Mouse (Mus musculus) MEL (cell line): ENCODE results near the gene Gm49366. TPM values are rescaled to one million over a fixed set of nuclear protein-coding genes. Genes with fewer than 3 reads are reported as not detected.
"Not testable (repeated sequence)": the region's sequence is repeated elsewhere in the genome, so short reads cannot be mapped to it uniquely, and the experiment has no call there.

Experiments
- DNase-seq: peaks from one replicate; pipeline ENCODE4 v3.0.0; 2011; ENCODE audit warnings: low read depth, low spot score
- H3K27ac ChIP-seq: 2 replicates; pipeline ENCODE4 v1.5.1; 2012; ENCODE audit warnings: low read depth, mild to moderate bottlenecking, control low read depth, low read length, moderate library complexity; ENCODE audit not compliant: control insufficient read depth
- H3K27me3 ChIP-seq, 2 experiments: fragments of 150-350 bp in 1 of 2; sonication (generic) in 1 of 2; 2 replicates each; pipeline ENCODE4 v1.6.1; 2012; ENCODE audit warnings: low read length in 2 of 2, mild to moderate bottlenecking in 2 of 2, improper control_type of control experiment in 1 of 2, moderate library complexity in 1 of 2; ENCODE audit not compliant: insufficient read depth in 2 of 2, control insufficient read depth in 1 of 2
- H3K36me3 ChIP-seq, 2 experiments: 2 replicates each; pipeline ENCODE4 v1.6.1; 2012 to 2014; ENCODE audit warnings: low read length in 2 of 2, improper control_type of control experiment in 1 of 2, inconsistent platforms in 1 of 2, mild to moderate bottlenecking in 1 of 2; ENCODE audit not compliant: insufficient read depth in 2 of 2, control insufficient read depth in 1 of 2
- H3K4me1 ChIP-seq, 2 experiments: fragments of 150-350 bp in 1 of 2; sonication (generic) in 1 of 2; 2 replicates each; pipeline ENCODE4 v1.6.1; 2012; ENCODE audit warnings: low read length in 2 of 2, improper control_type of control experiment in 1 of 2, mild to moderate bottlenecking in 1 of 2; ENCODE audit not compliant: insufficient read depth in 2 of 2, control insufficient read depth in 1 of 2
- H3K4me3 ChIP-seq, 2 experiments: fragments of 150-350 bp in 1 of 2; sonication (generic) in 1 of 2; 2 replicates each; pipeline ENCODE4 v1.5.1; 2012; ENCODE audit warnings: low read depth in 2 of 2, low read length in 2 of 2, mild to moderate bottlenecking in 2 of 2, moderate library complexity in 2 of 2, control low read depth in 1 of 2, improper control_type of control experiment in 1 of 2; ENCODE audit not compliant: control insufficient read depth in 1 of 2, insufficient read depth in 1 of 2
- H3K79me2 ChIP-seq: 2 replicates; pipeline ENCODE4 v1.6.1; 2012; ENCODE audit warnings: mild to moderate bottlenecking, low read length, moderate library complexity; ENCODE audit not compliant: control insufficient read depth, poor library complexity, insufficient read depth
- H3K9ac ChIP-seq: 2 replicates; pipeline ENCODE4 v1.6.1; 2012; ENCODE audit warnings: low read depth, mild to moderate bottlenecking, control low read depth, low read length, moderate library complexity; ENCODE audit not compliant: control insufficient read depth, poor library complexity, severe bottlenecking
- H3K9me3 ChIP-seq: fragments of 150-350 bp; sonication (generic); replicated peaks from 2 replicates; pipeline ENCODE4 v1.6.1; 2012; ENCODE audit warnings: mild to moderate bottlenecking, low read length, improper control_type of control experiment, moderate library complexity; ENCODE audit not compliant: insufficient read depth
- BHLHE40 ChIP-seq: IDR thresholded peaks from 2 replicates; pipeline ENCODE4 v1.6.1; 2012; ENCODE audit warnings: low read depth, mild to moderate bottlenecking, inconsistent platforms, low read length, improper control_type of control experiment, borderline replicate concordance
- CHD1 ChIP-seq: IDR thresholded peaks from 2 replicates; pipeline ENCODE4 v1.6.1; 2012; ENCODE audit warnings: low read depth, mild to moderate bottlenecking, inconsistent platforms, low read length, improper control_type of control experiment
- CHD2 ChIP-seq: IDR thresholded peaks from 2 replicates; pipeline ENCODE4 v1.6.1; 2011; ENCODE audit warnings: low read length, improper control_type of control experiment
- E2F4 ChIP-seq: IDR thresholded peaks from 2 replicates; pipeline ENCODE4 v1.6.1; 2011; ENCODE audit warnings: low read depth, low read length, improper control_type of control experiment, borderline replicate concordance
- EP300 ChIP-seq, 2 experiments: IDR thresholded peaks; 2 replicates each; pipeline ENCODE4 v1.6.1; 2011; ENCODE audit warnings: improper control_type of control experiment in 2 of 2, low read length in 2 of 2, low read depth in 1 of 2, mild to moderate bottlenecking in 1 of 2
- GABPA ChIP-seq: IDR thresholded peaks from 2 replicates; pipeline ENCODE4 v1.6.1; 2012; ENCODE audit warnings: low read depth, mild to moderate bottlenecking, inconsistent platforms, low read length, improper control_type of control experiment, moderate library complexity
- HCFC1 ChIP-seq: IDR thresholded peaks from 2 replicates; pipeline ENCODE4 v1.6.1; 2012; ENCODE audit warnings: low read depth, mild to moderate bottlenecking, inconsistent platforms, low read length, improper control_type of control experiment, moderate library complexity
- MAX ChIP-seq: IDR thresholded peaks from 2 replicates; pipeline ENCODE4 v1.6.1; 2011; ENCODE audit warnings: low read length, improper control_type of control experiment
- MAZ ChIP-seq: IDR thresholded peaks from 2 replicates; pipeline ENCODE4 v1.6.1; 2012; ENCODE audit warnings: low read depth, mild to moderate bottlenecking, inconsistent platforms, low read length, improper control_type of control experiment
- MYB ChIP-seq: IDR thresholded peaks from 2 replicates; pipeline ENCODE4 v1.6.1; 2011; ENCODE audit warnings: mild to moderate bottlenecking, low read depth, low read length, improper control_type of control experiment
- NRF1 ChIP-seq: IDR thresholded peaks from 2 replicates; pipeline ENCODE4 v1.6.1; 2014; ENCODE audit warnings: low read depth, mild to moderate bottlenecking, inconsistent platforms, low read length, improper control_type of control experiment, moderate library complexity; ENCODE audit not compliant: poor library complexity, insufficient read depth, severe bottlenecking
- POLR2AphosphoS5 ChIP-seq: IDR thresholded peaks from 2 replicates; pipeline ENCODE4 v1.6.1; 2012; ENCODE audit warnings: low read depth, borderline replicate concordance, mild to moderate bottlenecking, inconsistent platforms, low read length, moderate library complexity, mixed read lengths
- RAD21 ChIP-seq: IDR thresholded peaks from 2 replicates; pipeline ENCODE4 v1.6.1; 2011; ENCODE audit warnings: mild to moderate bottlenecking, low read depth, low read length, improper control_type of control experiment
- TCF12 ChIP-seq: IDR thresholded peaks from 2 replicates; pipeline ENCODE4 v1.6.1; 2014; ENCODE audit warnings: low read depth, mild to moderate bottlenecking, inconsistent platforms, low read length, improper control_type of control experiment, moderate library complexity
- UBTF ChIP-seq: IDR thresholded peaks from 2 replicates; pipeline ENCODE4 v1.6.1; 2012; ENCODE audit warnings: low read depth, mild to moderate bottlenecking, inconsistent platforms, low read length, improper control_type of control experiment, moderate library complexity, borderline replicate concordance; ENCODE audit not compliant: insufficient read depth
- ZC3H11A ChIP-seq: IDR thresholded peaks from 2 replicates; pipeline ENCODE4 v1.6.1; 2012; ENCODE audit warnings: low read depth, mild to moderate bottlenecking, inconsistent platforms, low read length, improper control_type of control experiment
- ZMIZ1 ChIP-seq: IDR thresholded peaks from 2 replicates; pipeline ENCODE4 v1.6.1; 2012; ENCODE audit warnings: low read depth, mild to moderate bottlenecking, inconsistent platforms, low read length, improper control_type of control experiment, moderate library complexity
- ZNF384 ChIP-seq: IDR thresholded peaks from 2 replicates; pipeline ENCODE4 v1.6.1; 2012; ENCODE audit warnings: low read depth, mild to moderate bottlenecking, inconsistent platforms, low read length, improper control_type of control experiment
- polyA plus RNA-seq, 2 experiments: library from polyadenylated mRNA; stranded (reverse) in 1 of 2; unstranded in 1 of 2; fragments of >175 nt in 1 of 2; fragments of >200 nt in 1 of 2; gene quantifications; 2 replicates each; pipeline versions ENCODE4 v1.2.1 to v1.2.4; 2012; ENCODE audit warnings: low replicate concordance in 2 of 2, low read depth in 1 of 2; ENCODE audit not compliant: insufficient read length in 2 of 2, insufficient read depth in 1 of 2, missing spikeins in 1 of 2
- total RNA-seq: library from RNA; depleted of rRNA; stranded (reverse); fragments of 300-350 nt; gene quantifications from 2 replicates; pipeline ENCODE4 v1.2.3, GENCODE M21; 2012

Gene Gm49366
- total and polyA plus RNA-seq, 3 experiments: not detected

DNA sequence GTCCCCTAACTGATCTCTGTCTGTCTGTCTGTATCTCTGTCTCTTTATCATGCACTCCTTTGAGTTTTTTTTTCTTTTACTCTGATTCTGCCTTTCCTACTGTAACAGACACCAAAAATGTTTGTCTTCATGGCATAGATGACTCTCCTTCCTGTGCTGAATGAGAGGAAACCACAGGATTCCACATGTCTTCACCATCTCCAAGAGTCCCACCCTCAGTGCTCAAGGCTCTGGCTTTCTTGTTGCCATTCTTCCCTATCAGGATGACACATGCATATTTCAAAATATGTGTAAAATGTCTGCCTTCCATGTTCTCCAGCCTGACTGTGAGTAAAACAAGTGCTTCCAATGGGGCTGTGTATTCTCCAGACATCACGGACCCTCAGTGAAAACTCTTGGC, 8.2 kb downstream of the Gm49366 start:
- DNase-seq: no peak
- H3K36me3 ChIP-seq: no peaks in the 10 kb centered on the region
- no peak overlapping the region for H3K4me3 ChIP-seq
- H3K9me3 ChIP-seq: no peaks in the 10 kb centered on the region
- no peaks in the 10 kb centered on the region for H3K4me1 ChIP-seq
- H3K27ac ChIP-seq: no peak overlapping the region
- no peak overlapping the region for H3K9ac ChIP-seq
- H3K27me3 ChIP-seq: no peaks in the 10 kb centered on the region
- H3K79me2 ChIP-seq: no peaks in the 10 kb centered on the region
- TF ChIP-seq ZMIZ1: no peak
- TF ChIP-seq MAX: no peak
- no peak for TF ChIP-seq ZNF384
- no peak for TF ChIP-seq CHD1

GRCm38 (mm10) chr12:84050744-84051143, 12.0 kb downstream of the Gm49366 start:
- DNase-seq, H3K79me2 ChIP-seq, H3K27ac ChIP-seq, H3K4me1 ChIP-seq, H3K36me3 ChIP-seq, H3K4me3 ChIP-seq, H3K27me3 ChIP-seq, H3K9me3 ChIP-seq, H3K9ac ChIP-seq: not testable (repeated sequence)

DNA sequence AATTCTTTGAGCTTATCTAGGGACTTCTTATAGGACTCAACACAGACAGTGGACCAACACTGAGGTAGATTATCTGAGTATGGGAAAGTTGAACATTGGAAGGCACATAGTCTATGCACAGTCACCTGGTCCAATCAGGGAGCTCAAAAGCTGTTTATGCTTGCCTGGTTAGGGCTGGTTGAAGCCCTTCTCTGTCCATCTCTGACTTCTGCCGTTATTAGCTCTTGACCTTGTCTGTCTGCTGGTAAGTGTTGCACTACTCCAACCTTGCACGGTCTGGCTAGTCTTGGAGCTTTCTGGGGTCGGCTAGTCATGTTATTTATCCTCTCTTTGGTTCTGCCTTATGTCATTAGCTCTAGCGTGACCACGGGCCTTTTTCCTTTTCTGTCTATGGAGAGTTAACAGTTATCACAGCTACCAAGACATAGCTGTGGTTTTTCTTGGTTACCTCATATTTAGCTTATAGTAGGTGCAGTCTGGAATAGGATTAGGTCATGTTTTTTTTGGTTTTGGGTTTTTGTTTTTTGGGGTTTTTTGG, 13.3 kb downstream of the Gm49366 start, which contains the start of gene Acot3:
Gene Acot3, plus strand, starts transcription at position 208 of the 538 bp plus-strand sequence.
- Histone ChIP-seq H3K4me3 (no peak within 1 kb of the TSS), H3K27me3 (peaks cover 0 to 2% of the 10 kb centered on the region in 2 experiments; a peak in 1 of 4 replicates), H3K9me3 (no peaks in the 10 kb centered on the region), H3K9ac (no peak within 1 kb of the TSS), H3K36me3 (no peaks in the 10 kb centered on the region), H3K79me2 (no peaks in the 10 kb centered on the region), H3K27ac (no peak within 1 kb of the TSS), H3K4me1 (no peaks in the 10 kb centered on the region)
- TF ChIP-seq ZC3H11A: no peak
- no peak for TF ChIP-seq ZNF384
- TF ChIP-seq MAZ: no peak
- TF ChIP-seq NRF1: no peak
- TF ChIP-seq MYB: no peak
- no peak for TF ChIP-seq CHD1
- TF ChIP-seq CHD2: no peak
- no peak for TF ChIP-seq POLR2AphosphoS5
- TF ChIP-seq TCF12: no peak
- no peak for TF ChIP-seq RAD21
- no peak for TF ChIP-seq MAX
- TF ChIP-seq EP300 (IDR thresholded peaks at IDR 0.05; ENCODE audit: low read depth in 1 of 2, low read length in 2 of 2): no peak
- no peak for TF ChIP-seq E2F4
- TF ChIP-seq ZMIZ1: no peak
- no peak for TF ChIP-seq GABPA
- TF ChIP-seq BHLHE40: no peak
- no peak for TF ChIP-seq UBTF
- TF ChIP-seq HCFC1: no peak
- no peak for DNase-seq
